Mouse (Mus musculus): ENCODE data around the gene Anks6. TPM values are rescaled to one million over a fixed set of nuclear protein-coding genes. Genes with fewer than 3 reads are reported as not detected.
A peak's percentile ranks its signal among the peaks of the same experiment; 100 is the strongest.

Gene Anks6
- polyA plus RNA-seq, 1 experiment = 0.13 TPM

- H3K4me3 ChIP-seq (replicated peaks) = no peak overlapping the region
- TF ChIP-seq FLI1 (IDR thresholded peaks at IDR 0.05; ENCODE audit: low read length) (no peak), GATA1 (IDR thresholded peaks at IDR 0.05; ENCODE audit: borderline replicate concordance, low read length) (no peak)
- no peaks in the 10 kb centered on the region for H3K36me3 ChIP-seq (replicated peaks; ENCODE audit: low read length)
- no peaks in the 10 kb centered on the region for H3K9me3 ChIP-seq
- no peaks in the 10 kb centered on the region; the same call in 1 of the 2 replicates for H3K4me1 ChIP-seq
- peaks cover 47% of the 10 kb centered on the region for H3K27me3 ChIP-seq (replicated peaks)
Observed at GRCm38 (mm10) chr4:47023949-47024348, 33.3 kb downstream of the Anks6 start.

GRCm38 (mm10) chr4:47022804-47023603, 34.2 kb downstream of the Anks6 start:
- Histone ChIP-seq H3K36me3 (replicated peaks; ENCODE audit: low read length) (no peaks in the 10 kb centered on the region), H3K9me3 (no peaks in the 10 kb centered on the region), H3K27me3 (replicated peaks) (peaks cover 50% of the 10 kb centered on the region), H3K4me3 (replicated peaks) (no peak overlapping the region), H3K4me1 (no peaks in the 10 kb centered on the region; the same call in 1 of the 2 replicates)
- TF ChIP-seq FLI1 (IDR thresholded peaks at IDR 0.05; ENCODE audit: low read length) (no peak), GATA1 (IDR thresholded peaks at IDR 0.05; ENCODE audit: borderline replicate concordance, low read length) (no peak)

- Histone ChIP-seq H3K4me1 (no peaks in the 10 kb centered on the region; the same call in 1 of the 2 replicates), H3K9me3 (no peaks in the 10 kb centered on the region), H3K36me3 (replicated peaks; ENCODE audit: low read length) (no peaks in the 10 kb centered on the region), H3K4me3 (replicated peaks) (no peak overlapping the region), H3K27me3 (replicated peaks) (peaks cover 58% of the 10 kb centered on the region)
- no peak for TF ChIP-seq FLI1 (IDR thresholded peaks at IDR 0.05; ENCODE audit: low read length)
Observed at GRCm38 (mm10) chr4:47020563-47020962, 36.7 kb downstream of the Anks6 start.

GRCm38 (mm10) chr4:47015156-47015555, 42.1 kb downstream of the Anks6 start:
- peaks cover 15% of the 10 kb centered on the region; the same call in 1 of the 2 replicates for H3K4me1 ChIP-seq
- TF ChIP-seq FLI1 (IDR thresholded peaks at IDR 0.05; ENCODE audit: low read length) = no peak
- H3K4me3 ChIP-seq (replicated peaks) = no peak overlapping the region
- H3K9me3 ChIP-seq = no peaks in the 10 kb centered on the region
- peaks cover 54% of the 10 kb centered on the region for H3K27me3 ChIP-seq (replicated peaks)
- H3K36me3 ChIP-seq (replicated peaks; ENCODE audit: low read length) = no peaks in the 10 kb centered on the region

- no peaks in the 10 kb centered on the region for H3K36me3 ChIP-seq (replicated peaks; ENCODE audit: low read length)
- TF ChIP-seq GATA1 (IDR thresholded peaks at IDR 0.05; ENCODE audit: borderline replicate concordance, low read length) = no peak
- TF ChIP-seq FLI1 (IDR thresholded peaks at IDR 0.05; ENCODE audit: low read length) = no peak
- H3K4me3 ChIP-seq (replicated peaks) = no peak overlapping the region
- peaks cover 64% of the 10 kb centered on the region for H3K27me3 ChIP-seq (replicated peaks)
- H3K4me1 ChIP-seq = peaks cover 15% of the 10 kb centered on the region; the same call in 1 of the 2 replicates
- no peaks in the 10 kb centered on the region for H3K9me3 ChIP-seq
Observed at GRCm38 (mm10) chr4:47012476-47012875, 44.8 kb downstream of the Anks6 start.

GRCm38 (mm10) chr4:47010400-47011231, 46.6 kb downstream of the Anks6 start:
- peak overlapping the region; percentile 75 for H3K4me3 ChIP-seq (replicated peaks)
- H3K36me3 ChIP-seq (replicated peaks; ENCODE audit: low read length) = no peaks in the 10 kb centered on the region
- H3K27me3 ChIP-seq (replicated peaks) = peaks cover 62% of the 10 kb centered on the region
- peaks cover 15% of the 10 kb centered on the region; the same call in 1 of the 2 replicates for H3K4me1 ChIP-seq
- TF ChIP-seq FLI1 (IDR thresholded peaks at IDR 0.05; ENCODE audit: low read length) (no peak), GATA1 (IDR thresholded peaks at IDR 0.05; ENCODE audit: borderline replicate concordance, low read length) (no peak)
- H3K9me3 ChIP-seq = no peaks in the 10 kb centered on the region

GRCm38 (mm10) chr4:47000626-47001395, 56.4 kb downstream of the Anks6 start:
- Histone ChIP-seq H3K36me3 (replicated peaks; ENCODE audit: low read length) (no peaks in the 10 kb centered on the region), H3K4me3 (replicated peaks) (no peak overlapping the region), H3K9me3 (no peaks in the 10 kb centered on the region), H3K4me1 (no peaks in the 10 kb centered on the region), H3K27me3 (replicated peaks) (peaks cover 46% of the 10 kb centered on the region)
- TF ChIP-seq GATA1 (IDR thresholded peaks at IDR 0.05; ENCODE audit: borderline replicate concordance, low read length) (no peak), FLI1 (IDR thresholded peaks at IDR 0.05; ENCODE audit: low read length) (no peak)

- Histone ChIP-seq H3K9me3 (no peaks in the 10 kb centered on the region), H3K36me3 (replicated peaks; ENCODE audit: low read length) (no peaks in the 10 kb centered on the region), H3K4me1 (no peaks in the 10 kb centered on the region), H3K4me3 (replicated peaks) (no peak overlapping the region), H3K27me3 (replicated peaks) (peaks cover 45% of the 10 kb centered on the region)
- TF ChIP-seq GATA1 (IDR thresholded peaks at IDR 0.05; ENCODE audit: borderline replicate concordance, low read length) (no peak), FLI1 (IDR thresholded peaks at IDR 0.05; ENCODE audit: low read length) (no peak)
Observed at GRCm38 (mm10) chr4:46997969-46998368, 59.3 kb downstream of the Anks6 start.

- Histone ChIP-seq H3K4me1 (no peaks in the 10 kb centered on the region), H3K9me3 (no peaks in the 10 kb centered on the region), H3K36me3 (replicated peaks; ENCODE audit: low read length) (no peaks in the 10 kb centered on the region), H3K27me3 (replicated peaks) (peaks cover 81% of the 10 kb centered on the region), H3K4me3 (replicated peaks) (no peak overlapping the region)
- TF ChIP-seq GATA1 (IDR thresholded peaks at IDR 0.05; ENCODE audit: borderline replicate concordance, low read length) (no peak), FLI1 (IDR thresholded peaks at IDR 0.05; ENCODE audit: low read length) (no peak)
Observed at GRCm38 (mm10) chr4:46992827-46993473, 64.3 kb downstream of the Anks6 start.
